Mouse (Mus musculus) lung, adult 2 months (tissue): ENCODE data around the gene Rapgef5.

Experiments used
- CTCF ChIP-seq: fragments of 200-500 bp; IDR thresholded peaks from 2 replicates; pipeline ENCODE4 v1.5.1; 2011; ENCODE audit warnings: mild to moderate bottlenecking, low read length, control low read depth; ENCODE audit not compliant: insufficient read depth
- POLR2A ChIP-seq: fragments of 200-500 bp; IDR thresholded peaks from 2 replicates; pipeline ENCODE4 v1.6.1; 2011; ENCODE audit warnings: low read depth, mild to moderate bottlenecking, control low read depth, low read length, borderline replicate concordance; ENCODE audit errors: extremely low read depth

- TF ChIP-seq POLR2A = no peak
- no peak for TF ChIP-seq CTCF
Observed at GRCm38 (mm10) chr12:117468329-117468728, 48.0 kb upstream of the Rapgef5 start.
